8 mouse cellular contexts compared by ENCODE assay signal in the genomic region with DNA sequence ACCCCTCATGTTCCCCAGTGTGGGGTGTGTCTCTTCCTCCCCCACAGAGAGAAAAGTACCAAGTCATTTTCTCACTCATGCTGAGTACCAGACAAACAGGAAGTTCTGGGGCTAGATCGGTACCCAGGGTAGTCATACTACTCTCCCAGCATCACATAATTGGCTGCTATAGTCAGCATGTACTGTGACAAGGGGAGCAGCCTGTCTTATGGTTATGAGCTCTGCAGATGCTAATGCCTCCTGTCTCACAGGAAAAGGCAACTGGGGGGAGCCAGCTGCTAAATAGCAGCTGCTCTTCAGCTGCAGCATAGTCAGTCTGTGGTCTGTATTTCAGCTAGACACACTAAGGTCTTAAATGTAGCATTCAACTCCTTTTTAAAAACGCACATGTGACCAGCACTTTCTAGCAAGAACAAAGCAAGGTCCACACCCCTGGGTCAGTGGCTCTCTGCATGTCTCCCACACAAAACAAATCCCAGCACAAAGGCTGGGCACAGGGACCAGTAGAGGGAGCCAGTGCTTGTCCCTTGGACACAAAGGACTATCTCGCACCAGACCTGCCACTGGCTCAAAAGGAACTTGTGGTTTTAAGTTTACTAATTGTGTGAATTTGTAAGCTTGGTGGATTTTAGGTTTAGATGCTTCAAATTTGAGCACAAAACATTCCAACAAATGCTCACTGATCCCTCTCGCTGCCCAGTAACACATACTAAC. TPM values are rescaled to one million over a fixed set of nuclear protein-coding genes. Genes with fewer than 3 reads are reported as not detected.
DNase-seq lines count a peak whose midpoint lies in the region; ATAC-seq lines count a peak whose summit lies in the region.

No protein-coding gene starts in this region.

- peak; percentile 67 for DNase-seq in forebrain, embryonic 10.5 days (ENCODE audit: extremely low spot score, low spot score)
- peak; percentile 78 to 80 for DNase-seq in cerebellum, postnatal 10 days
- peak; percentile 42 for DNase-seq in gastrocnemius, postnatal 25 days
- peak; percentile 68 for DNase-seq in left cerebral cortex, postnatal 4 days
- DNase-seq in right cerebral cortex, postnatal 4 days = peak; percentile 63

- intact Hi-C loops in left cerebral cortex, postnatal 4 days (cut with DNase I) = no loop called here

- no peak overlapping the region for H3K9ac ChIP-seq in forebrain, embryonic 15.5 days (replicated peaks)
- H3K9ac ChIP-seq in intestine, embryonic 15.5 days = no peak overlapping the region
- no peak overlapping the region for H3K9ac ChIP-seq in midbrain, embryonic 12.5 days (replicated peaks)

- H3K27me3 ChIP-seq in forebrain, embryonic 10.5 days (ENCODE audit: poor library complexity, severe bottlenecking) = no peaks in the 10 kb centered on the region
- no peaks in the 10 kb centered on the region for H3K27me3 ChIP-seq in forebrain, embryonic 15.5 days
- no peaks in the 10 kb centered on the region for H3K27me3 ChIP-seq in intestine, embryonic 15.5 days (replicated peaks)
- no peaks in the 10 kb centered on the region for H3K27me3 ChIP-seq in midbrain, embryonic 12.5 days

- no peaks in the 10 kb centered on the region for H3K9me3 ChIP-seq in forebrain, embryonic 10.5 days
- H3K9me3 ChIP-seq in forebrain, embryonic 15.5 days = no peaks in the 10 kb centered on the region
- H3K9me3 ChIP-seq in intestine, embryonic 15.5 days = no peaks in the 10 kb centered on the region
- H3K9me3 ChIP-seq in midbrain, embryonic 12.5 days = no peaks in the 10 kb centered on the region

- ATAC-seq in forebrain, embryonic 15.5 days (replicated peaks) = no peak
- ATAC-seq in intestine, embryonic 15.5 days = peak; percentile 66; the same call in 1 of the 2 replicates
- ATAC-seq in midbrain, embryonic 12.5 days (ENCODE audit: low FRiP score, low read depth) = peak; percentile 90

- 45% methylated on average over 4 of the region's 4 CpGs for WGBS in forebrain, embryonic 10.5 days
- WGBS in forebrain, embryonic 15.5 days = 33% methylated on average over 4 of the region's 4 CpGs
- WGBS in intestine, embryonic 15.5 days = 53% methylated on average over 4 of the region's 4 CpGs
- 27% methylated on average over 4 of the region's 4 CpGs for WGBS in midbrain, embryonic 12.5 days

- no peak overlapping the region for H3K4me3 ChIP-seq in forebrain, embryonic 10.5 days
- no peak overlapping the region for H3K4me3 ChIP-seq in forebrain, embryonic 15.5 days
- no peak overlapping the region for H3K4me3 ChIP-seq in intestine, embryonic 15.5 days (replicated peaks)
- no peak overlapping the region for H3K4me3 ChIP-seq in midbrain, embryonic 12.5 days

- H3K4me2 ChIP-seq in forebrain, embryonic 15.5 days (replicated peaks) = no peak overlapping the region
- H3K4me2 ChIP-seq in intestine, embryonic 15.5 days (replicated peaks) = no peak overlapping the region
- no peak overlapping the region for H3K4me2 ChIP-seq in midbrain, embryonic 12.5 days (replicated peaks)

- H3K4me1 ChIP-seq in forebrain, embryonic 10.5 days = peaks cover 12% of the 10 kb centered on the region
- no peaks in the 10 kb centered on the region for H3K4me1 ChIP-seq in forebrain, embryonic 15.5 days
- H3K4me1 ChIP-seq in intestine, embryonic 15.5 days (replicated peaks) = no peaks in the 10 kb centered on the region
- 0 out of 2 replicates have a peak, but pooled peaks cover 5% of the 10 kb centered on the region for H3K4me1 ChIP-seq in midbrain, embryonic 12.5 days

- peak overlapping the region; percentile 75 for H3K27ac ChIP-seq in forebrain, embryonic 10.5 days
- no peak overlapping the region for H3K27ac ChIP-seq in forebrain, embryonic 15.5 days (replicated peaks)
- H3K27ac ChIP-seq in intestine, embryonic 15.5 days = no peak overlapping the region
- H3K27ac ChIP-seq in midbrain, embryonic 12.5 days (replicated peaks) = peak overlapping the region; percentile 78

- peaks cover 23% of the 10 kb centered on the region; the same call in 1 of the 2 replicates for H3K36me3 ChIP-seq in forebrain, embryonic 10.5 days (replicated peaks)
- no peaks in the 10 kb centered on the region for H3K36me3 ChIP-seq in forebrain, embryonic 15.5 days
- H3K36me3 ChIP-seq in intestine, embryonic 15.5 days = no peaks in the 10 kb centered on the region
- H3K36me3 ChIP-seq in midbrain, embryonic 12.5 days = no peaks in the 10 kb centered on the region

RNA-seq across cellular contexts. Expression of gene Lime1, which starts 31.0 kb away (rescaled TPM):
- 29.8 TPM in 2 replicates for polyA plus RNA-seq in forebrain, embryonic 10.5 days (2016; fragmentation: Nextera tagmentation; extraction: Ambion mirVana)
- polyA plus RNA-seq in forebrain, embryonic 15.5 days (2015; fragmentation: Nextera tagmentation; extraction: Ambion mirVana) = 45.7 and 45.9 TPM in 2 replicates
- total RNA-seq in gastrocnemius, postnatal 25 days (2021) = 1 to 10 TPM; 4.2 to 5.5 TPM
- 17.1 and 19.4 TPM in 2 replicates for polyA plus RNA-seq in intestine, embryonic 15.5 days (2015; fragmentation: Nextera tagmentation; extraction: Ambion mirVana)
- total RNA-seq in left cerebral cortex, postnatal 4 days (2021) = 10 to 100 TPM; 40.8 to 44.9 TPM
- 36.2 and 40.3 TPM in 2 replicates for polyA plus RNA-seq in midbrain, embryonic 12.5 days (2016; fragmentation: Nextera tagmentation; extraction: Ambion mirVana)

RNA-seq across cellular contexts. Expression of gene Arfrp1, which starts 45.7 kb away (rescaled TPM):
- polyA plus RNA-seq in forebrain, embryonic 10.5 days (2016; fragmentation: Nextera tagmentation; extraction: Ambion mirVana) = 80.0 and 84.5 TPM in 2 replicates
- polyA plus RNA-seq in forebrain, embryonic 15.5 days (2015; fragmentation: Nextera tagmentation; extraction: Ambion mirVana) = 98.3 and 98.4 TPM in 2 replicates
- 10 to 100 TPM; 25.0 to 29.3 TPM for total RNA-seq in gastrocnemius, postnatal 25 days (2021)
- polyA plus RNA-seq in intestine, embryonic 15.5 days (2015; fragmentation: Nextera tagmentation; extraction: Ambion mirVana) = 55.4 and 58.3 TPM in 2 replicates
- total RNA-seq in left cerebral cortex, postnatal 4 days (2021) = 10 to 100 TPM; 57.3 to 60.3 TPM
- polyA plus RNA-seq in midbrain, embryonic 12.5 days (2016; fragmentation: Nextera tagmentation; extraction: Ambion mirVana) = 84.0 and 84.2 TPM in 2 replicates

RNA-seq across cellular contexts. Expression of gene Zgpat, which starts 46.2 kb away (rescaled TPM):
- 43.7 and 47.4 TPM in 2 replicates for polyA plus RNA-seq in forebrain, embryonic 10.5 days (2016; fragmentation: Nextera tagmentation; extraction: Ambion mirVana)
- 82.1 TPM in 2 replicates for polyA plus RNA-seq in forebrain, embryonic 15.5 days (2015; fragmentation: Nextera tagmentation; extraction: Ambion mirVana)
- total RNA-seq in gastrocnemius, postnatal 25 days (2021) = 10 to 100 TPM; 12.8 to 13.1 TPM
- polyA plus RNA-seq in intestine, embryonic 15.5 days (2015; fragmentation: Nextera tagmentation; extraction: Ambion mirVana) = 35.7 and 36.7 TPM in 2 replicates
- total RNA-seq in left cerebral cortex, postnatal 4 days (2021) = 10 to 100 TPM; 73.9 to 83.5 TPM
- polyA plus RNA-seq in midbrain, embryonic 12.5 days (2016; fragmentation: Nextera tagmentation; extraction: Ambion mirVana) = 69.4 and 75.0 TPM in 2 replicates

RNA-seq across cellular contexts. Expression of gene Zbtb46, which starts 48.3 kb away (rescaled TPM):
- polyA plus RNA-seq in forebrain, embryonic 10.5 days (2016; fragmentation: Nextera tagmentation; extraction: Ambion mirVana) = 17.5 and 18.3 TPM in 2 replicates
- 9.5 and 10.7 TPM in 2 replicates for polyA plus RNA-seq in forebrain, embryonic 15.5 days (2015; fragmentation: Nextera tagmentation; extraction: Ambion mirVana)
- 1 to 10 TPM; 3.5 TPM for total RNA-seq in gastrocnemius, postnatal 25 days (2021)
- 7.2 and 7.4 TPM in 2 replicates for polyA plus RNA-seq in intestine, embryonic 15.5 days (2015; fragmentation: Nextera tagmentation; extraction: Ambion mirVana)
- 10 to 100 TPM; 16.6 to 16.8 TPM for total RNA-seq in left cerebral cortex, postnatal 4 days (2021)
- 22.2 and 24.6 TPM in 2 replicates for polyA plus RNA-seq in midbrain, embryonic 12.5 days (2016; fragmentation: Nextera tagmentation; extraction: Ambion mirVana)

Comparison
In these comparisons a context has a peak if more than half of its experiments do, and no peak if none do; other contexts are left out.
1. H3K27ac ChIP-seq: peak in forebrain, embryonic 10.5 days (single experiment) and midbrain, embryonic 12.5 days (single experiment); none in forebrain, embryonic 15.5 days (single experiment) and intestine, embryonic 15.5 days (single experiment).
2. Peak in every context shown above with its lines, with median percentiles within 50 percentile points of each other: DNase-seq.